Mouse (Mus musculus) thymus, adult 2 months (tissue): ENCODE measurements around the gene D10Jhu81e.

Source experiments
- CTCF ChIP-seq: fragments of 200-500 bp; IDR thresholded peaks from 2 replicates; pipeline ENCODE4 v1.5.1; 2012; ENCODE audit warnings: mild to moderate bottlenecking, control low read depth, low read length, moderate library complexity, borderline replicate concordance; ENCODE audit not compliant: control insufficient read depth, poor library complexity, insufficient read depth; ENCODE audit errors: extremely low read depth
- POLR2A ChIP-seq: fragments of 200-500 bp; IDR thresholded peaks from 2 replicates; pipeline ENCODE4 v1.6.1; 2012; ENCODE audit warnings: mild to moderate bottlenecking, low read length, control low read depth, moderate library complexity; ENCODE audit not compliant: control insufficient read depth, poor library complexity, insufficient read depth; ENCODE audit errors: extremely low read depth

GRCm38 (mm10) chr10:78182321-78182720 is 12.7 kb upstream of the D10Jhu81e start:
- TF ChIP-seq CTCF, result no peak
- TF ChIP-seq POLR2A, result no peak
